Mouse (Mus musculus) right cerebral cortex, postnatal 36 days (tissue): ENCODE measurements at regions not wholly inside any gene's neighbourhood (a gene's known extent, or its start where the extent isn't known, plus 50 kb on each side); places are given as distances from the start of the nearest gene placed in this dataset.
A peak's percentile ranks its signal among the peaks of the same experiment; 100 is the strongest.
"Not testable (repeated sequence)": the region's sequence is repeated elsewhere in the genome, so short reads cannot be mapped to it uniquely, and the experiment has no call there.

Experiments used
- DNase-seq, 2 experiments: peaks; one replicate each; pipeline ENCODE4 v3.0.0; 2022; ENCODE audit warnings: low spot score in 2 of 2, mixed read lengths in 1 of 2

GRCm38 (mm10) chr2:63580489-63581139 is 396.5 kb upstream of the Kcnh7 start:
- DNase-seq: no peak

GRCm38 (mm10) chr2:63575172-63575571 is 391.1 kb upstream of the Kcnh7 start:
- DNase-seq: no peak

GRCm38 (mm10) chr2:63574008-63574703 is 390.1 kb upstream of the Kcnh7 start:
- DNase-seq: no peak

- no peak for DNase-seq
Measured at GRCm38 (mm10) chr2:63573015-63573807, 389.1 kb upstream of the Kcnh7 start.

- no peak for DNase-seq
Measured at GRCm38 (mm10) chr2:63556858-63557419, 372.9 kb upstream of the Kcnh7 start.

- DNase-seq: not testable (repeated sequence)
Measured at GRCm38 (mm10) chr2:63541836-63542235, 357.7 kb upstream of the Kcnh7 start.

GRCm38 (mm10) chr2:63518534-63518933 is 334.4 kb upstream of the Kcnh7 start:
- DNase-seq: no peak

- DNase-seq: no peak
Measured at GRCm38 (mm10) chr2:63513554-63514226, 329.6 kb upstream of the Kcnh7 start.

- no peak for DNase-seq
Measured at GRCm38 (mm10) chr2:63503939-63504338, 319.9 kb upstream of the Kcnh7 start.

GRCm38 (mm10) chr2:63476411-63476810 is 292.3 kb upstream of the Kcnh7 start:
- no peak for DNase-seq

- DNase-seq: no peak
Measured at GRCm38 (mm10) chr2:63475255-63475654, 291.2 kb upstream of the Kcnh7 start.

- peak; percentile 15 to 54 for DNase-seq
Measured at GRCm38 (mm10) chr2:63473699-63474098, 289.6 kb upstream of the Kcnh7 start.

GRCm38 (mm10) chr2:63472248-63472647 is 288.2 kb upstream of the Kcnh7 start:
- no peak for DNase-seq

- no peak for DNase-seq
Measured at GRCm38 (mm10) chr2:63459112-63459511, 275.0 kb upstream of the Kcnh7 start.

GRCm38 (mm10) chr2:63454263-63455011 is 270.4 kb upstream of the Kcnh7 start:
- DNase-seq: peak; percentile 28 to 52

GRCm38 (mm10) chr2:63452891-63453290 is 268.8 kb upstream of the Kcnh7 start:
- no peak for DNase-seq

- no peak for DNase-seq
Measured at GRCm38 (mm10) chr2:63452164-63452563, 268.1 kb upstream of the Kcnh7 start.

GRCm38 (mm10) chr2:63434327-63434726 is 250.2 kb upstream of the Kcnh7 start:
- DNase-seq: no peak

- DNase-seq: no peak
Measured at GRCm38 (mm10) chr2:63405405-63405804, 221.3 kb upstream of the Kcnh7 start.
